Mouse (Mus musculus): Measurements from ENCODE around the gene Slc22a17. TPM values are rescaled to one million over a fixed set of nuclear protein-coding genes. Genes with fewer than 3 reads are reported as not detected.

Gene Slc22a17
- polyA plus RNA-seq, 1 experiment from 2014 or later = 275 TPM

DNA sequence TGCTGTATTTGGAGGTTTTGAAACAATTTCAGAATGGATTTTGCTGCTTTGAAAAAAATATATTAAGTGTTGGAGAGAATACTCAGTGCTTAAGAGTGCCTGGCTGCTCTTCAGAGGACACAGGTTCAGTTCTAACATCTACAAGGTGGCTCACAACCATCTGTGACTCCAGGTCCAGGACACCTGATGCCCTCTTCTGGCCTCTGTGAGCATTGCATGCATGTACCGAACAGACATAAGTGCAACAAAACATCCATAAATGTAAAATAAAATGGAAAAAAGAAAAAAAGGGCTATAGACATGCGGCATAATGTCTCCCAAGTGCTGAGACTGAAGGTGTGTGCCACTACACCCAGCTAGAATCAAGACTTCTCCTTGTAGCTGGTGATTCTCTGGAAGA is 52.4 kb downstream of the Slc22a17 start:
- H3K4me1 ChIP-seq (ENCODE audit: control insufficient read depth, insufficient read depth, low read depth, low read length) = peaks cover 4% of the 10 kb centered on the region
- WGBS = 46% methylated on average over 2 of the region's 2 CpGs
- no peak for ATAC-seq

DNA sequence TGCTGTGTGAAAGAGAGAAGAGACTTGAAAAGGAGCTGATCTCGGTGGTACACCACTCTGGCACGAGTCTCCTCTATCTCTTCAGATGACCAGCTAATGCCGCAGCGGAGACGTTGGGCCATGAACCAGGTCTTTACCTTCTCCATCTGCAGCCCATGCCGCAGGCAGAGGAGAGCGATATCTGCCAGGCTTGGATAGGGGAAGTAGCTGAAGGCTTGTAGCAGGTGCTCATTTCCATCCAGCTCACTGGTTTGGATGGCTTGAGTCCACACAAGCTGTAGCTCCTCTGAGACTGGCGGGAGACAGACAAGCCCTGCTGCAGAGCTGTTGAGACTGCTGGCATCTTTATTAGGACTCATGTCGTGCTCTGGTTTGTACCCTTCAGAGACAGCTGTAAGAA is 55.0 kb downstream of the Slc22a17 start:
- no peak overlapping the region for H3K4me3 ChIP-seq (ENCODE audit: low read length)
- no peak for ATAC-seq
- H3K4me2 ChIP-seq (ENCODE audit: low read length) = no peak overlapping the region
- no peaks in the 10 kb centered on the region for H3K27me3 ChIP-seq (replicated peaks; ENCODE audit: control insufficient read depth, insufficient read depth, low read length)
- H3K27ac ChIP-seq (ENCODE audit: low read depth, low read length) = no peak overlapping the region
- H3K4me1 ChIP-seq (ENCODE audit: control insufficient read depth, insufficient read depth, low read depth, low read length) = no peaks in the 10 kb centered on the region; the same call in 1 of the 2 replicates
- no peak overlapping the region for H3K9ac ChIP-seq (ENCODE audit: low read depth, low read length)
- 90% methylated on average over 9 of the region's 9 CpGs for WGBS
- peaks cover 13% of the 10 kb centered on the region for H3K36me3 ChIP-seq (ENCODE audit: control insufficient read depth, insufficient read depth, low read length)
- H3K9me3 ChIP-seq (ENCODE audit: control insufficient read depth, low read length) = no peaks in the 10 kb centered on the region

More for the DNA sequence above, 52.4 kb downstream of the Slc22a17 start:
- Histone ChIP-seq H3K9me3 (ENCODE audit: control insufficient read depth, low read length) (no peaks in the 10 kb centered on the region), H3K4me3 (ENCODE audit: low read length) (no peak overlapping the region), H3K36me3 (ENCODE audit: control insufficient read depth, insufficient read depth, low read length) (peaks cover 10% of the 10 kb centered on the region), H3K27me3 (replicated peaks; ENCODE audit: control insufficient read depth, insufficient read depth, low read length) (no peaks in the 10 kb centered on the region), H3K4me2 (ENCODE audit: low read length) (no peak overlapping the region), H3K27ac (ENCODE audit: low read depth, low read length) (no peak overlapping the region), H3K9ac (ENCODE audit: low read depth, low read length) (no peak overlapping the region)

DNA sequence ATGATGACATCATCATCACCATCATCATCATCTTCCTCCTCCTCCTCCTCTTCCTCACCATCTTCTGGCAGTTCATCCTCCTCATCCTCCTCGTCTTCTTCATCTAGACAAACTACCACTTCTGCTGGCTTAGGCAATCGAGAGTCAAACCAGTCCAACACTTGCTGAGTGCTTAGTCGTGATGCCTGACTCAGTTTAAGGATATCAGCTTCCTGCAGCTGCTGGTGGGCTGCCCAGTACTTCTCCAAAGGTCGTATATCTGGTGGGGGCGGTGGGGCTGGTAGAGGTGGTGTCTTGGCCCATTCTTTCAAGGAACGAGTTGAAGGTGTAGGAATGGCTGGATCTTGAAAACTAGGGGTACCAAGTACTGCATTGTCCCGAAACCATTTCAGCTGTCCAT is 56.2 kb downstream of the Slc22a17 start:
- H3K4me3 ChIP-seq (ENCODE audit: low read length) = no peak overlapping the region
- no peaks in the 10 kb centered on the region for H3K27me3 ChIP-seq (replicated peaks; ENCODE audit: control insufficient read depth, insufficient read depth, low read length)
- peaks cover 13% of the 10 kb centered on the region for H3K36me3 ChIP-seq (ENCODE audit: control insufficient read depth, insufficient read depth, low read length)
- 90% methylated on average over 7 of the region's 7 CpGs for WGBS
- no peak overlapping the region for H3K4me2 ChIP-seq (ENCODE audit: low read length)
- no peak overlapping the region for H3K27ac ChIP-seq (ENCODE audit: low read depth, low read length)
- no peak for ATAC-seq
- H3K9ac ChIP-seq (ENCODE audit: low read depth, low read length) = no peak overlapping the region
- H3K9me3 ChIP-seq (ENCODE audit: control insufficient read depth, low read length) = no peaks in the 10 kb centered on the region
- H3K4me1 ChIP-seq (ENCODE audit: control insufficient read depth, insufficient read depth, low read depth, low read length) = no peaks in the 10 kb centered on the region; the same call in 1 of the 2 replicates

MicroRNA genes within 50 kb of the gene (microRNA counts, 519-probe panel; counts per million panel counts)
- microRNA mmu-miR-208a = 1,996 counts per million, percentile 28 among the panel's probes with 10 or more counts

Small RNA genes within 50 kb of the gene (microRNA-seq; reads per million reads assigned to microRNA genes)
- 0.83 reads per million for gene Mir208a

Other genes with a start within 250 kb of the Slc22a17 start
- 68.2 and 69.1 TPM in 2 replicates for gene 1700123O20Rik, start 226.9 kb downstream of the Slc22a17 start, polyA plus RNA-seq (2015; fragmentation: Nextera tagmentation; extraction: Ambion mirVana)
- 89.5 and 98.2 TPM in 2 replicates for gene Acin1, start 226.2 kb downstream of the Slc22a17 start, polyA plus RNA-seq (2015; fragmentation: Nextera tagmentation; extraction: Ambion mirVana)
- gene Gm29776, start 214.3 kb downstream of the Slc22a17 start, polyA plus RNA-seq (2015; fragmentation: Nextera tagmentation; extraction: Ambion mirVana) = 0.28 and 0.34 TPM in 2 replicates
- gene Cebpe, start 201.0 kb downstream of the Slc22a17 start, polyA plus RNA-seq (2015; fragmentation: Nextera tagmentation; extraction: Ambion mirVana) = not detected in 2 replicates
- 8.6 and 11.2 TPM in 2 replicates for gene Slc7a8, start 131.2 kb downstream of the Slc22a17 start, polyA plus RNA-seq (2015; fragmentation: Nextera tagmentation; extraction: Ambion mirVana)
- 0.20 TPM in 1 of 2 replicates, not detected in the other for gene Rnf212b, start 99.0 kb downstream of the Slc22a17 start, polyA plus RNA-seq (2015; fragmentation: Nextera tagmentation; extraction: Ambion mirVana)
- 11.2 and 12.9 TPM in 2 replicates for gene Homez, start 42.2 kb downstream of the Slc22a17 start, polyA plus RNA-seq (2015; fragmentation: Nextera tagmentation; extraction: Ambion mirVana)
- 4.1 and 5.3 TPM in 2 replicates for gene Ppp1r3e, start 35.6 kb downstream of the Slc22a17 start, polyA plus RNA-seq (2015; fragmentation: Nextera tagmentation; extraction: Ambion mirVana)
- gene Bcl2l2, start 29.8 kb downstream of the Slc22a17 start, polyA plus RNA-seq (2015; fragmentation: Nextera tagmentation; extraction: Ambion mirVana) = 4.8 and 5.9 TPM in 2 replicates
- 0.14 TPM in 1 of 2 replicates, not detected in the other for gene Gm20521, start 29.7 kb downstream of the Slc22a17 start, polyA plus RNA-seq (2015; fragmentation: Nextera tagmentation; extraction: Ambion mirVana)
- 127 and 130 TPM in 2 replicates for gene Pabpn1, start 20.6 kb downstream of the Slc22a17 start, polyA plus RNA-seq (2015; fragmentation: Nextera tagmentation; extraction: Ambion mirVana)
- gene Efs, start 13.0 kb upstream of the Slc22a17 start, polyA plus RNA-seq (2015; fragmentation: Nextera tagmentation; extraction: Ambion mirVana) = 14.2 and 15.5 TPM in 2 replicates
- gene Il25, start 19.6 kb upstream of the Slc22a17 start, polyA plus RNA-seq (2015; fragmentation: Nextera tagmentation; extraction: Ambion mirVana) = 1.3 TPM in 2 replicates
- 17.0 and 28.5 TPM in 2 replicates for gene Cmtm5, start 23.1 kb upstream of the Slc22a17 start, polyA plus RNA-seq (2015; fragmentation: Nextera tagmentation; extraction: Ambion mirVana)
- 1.6 and 1.8 TPM in 2 replicates for gene Myh6, start 53.8 kb upstream of the Slc22a17 start, polyA plus RNA-seq (2015; fragmentation: Nextera tagmentation; extraction: Ambion mirVana)
- not detected in 2 replicates for gene Gm17428, start 63.8 kb upstream of the Slc22a17 start, polyA plus RNA-seq (2015; fragmentation: Nextera tagmentation; extraction: Ambion mirVana)
- gene Myh7, start 81.5 kb upstream of the Slc22a17 start, polyA plus RNA-seq (2015; fragmentation: Nextera tagmentation; extraction: Ambion mirVana) = 8.5 and 10.6 TPM in 2 replicates
- 48.2 and 50.6 TPM in 2 replicates for gene Ngdn, start 102.3 kb upstream of the Slc22a17 start, polyA plus RNA-seq (2015; fragmentation: Nextera tagmentation; extraction: Ambion mirVana)
- 18.4 and 20.5 TPM in 2 replicates for gene Zfhx2, start 179.2 kb upstream of the Slc22a17 start, polyA plus RNA-seq (2015; fragmentation: Nextera tagmentation; extraction: Ambion mirVana)
- 34.4 and 36.1 TPM in 2 replicates for gene Thtpa, start 181.7 kb upstream of the Slc22a17 start, polyA plus RNA-seq (2015; fragmentation: Nextera tagmentation; extraction: Ambion mirVana)
- gene Ap1g2, start 193.5 kb upstream of the Slc22a17 start, polyA plus RNA-seq (2015; fragmentation: Nextera tagmentation; extraction: Ambion mirVana) = 6.9 and 7.7 TPM in 2 replicates
- gene Jph4, start 203.8 kb upstream of the Slc22a17 start, polyA plus RNA-seq (2015; fragmentation: Nextera tagmentation; extraction: Ambion mirVana) = 31.8 and 32.3 TPM in 2 replicates